Mouse (Mus musculus) bone marrow macrophage, adult 2 months (primary cell): ENCODE measurements at regions not wholly inside any gene's neighbourhood (a gene's known extent, or its start where the extent isn't known, plus 50 kb on each side); places are given as distances from the start of the nearest gene placed in this dataset.

ENCODE experiments used
- CTCF ChIP-seq: IDR thresholded peaks from 2 replicates; pipeline ENCODE4 v1.5.1; 2012; ENCODE audit warnings: low read depth, mild to moderate bottlenecking, low read length, moderate library complexity
- POLR2A ChIP-seq: IDR thresholded peaks from 2 replicates; pipeline ENCODE4 v1.6.1; 2012; ENCODE audit warnings: mild to moderate bottlenecking, low read depth, low read length, borderline replicate concordance

- TF ChIP-seq CTCF (no peak), POLR2A (no peak)
Observed at GRCm38 (mm10) chr19:56010766-56011165, 269.1 kb downstream of the Tcf7l2 start.
